Mouse (Mus musculus) C2C12 (cell line): Measurements from ENCODE around the gene Atp6v0d1.

ENCODE experiments used
- CTCF ChIP-seq: IDR thresholded peaks from one replicate; pipeline ENCODE4 v1.5.1; 2011; ENCODE audit not compliant: control insufficient read depth, insufficient read depth, insufficient read length
- USF1 ChIP-seq: IDR thresholded peaks from one replicate; pipeline ENCODE4 v1.6.1; 2011; ENCODE audit warnings: low read depth, mild to moderate bottlenecking, control low read depth, moderate library complexity

- TF ChIP-seq CTCF: no peak
- no peak for TF ChIP-seq USF1
Observed at GRCm38 (mm10) chr8:105482123-105482522, 83.7 kb downstream of the Atp6v0d1 start.
